Mouse (Mus musculus) thymus, adult 2 months (tissue): ENCODE data around the gene Adcy3. TPM values are rescaled to one million over a fixed set of nuclear protein-coding genes. Genes with fewer than 3 reads are reported as not detected.

Source experiments
- DNase-seq: peaks from one replicate; pipeline ENCODE4 v3.0.0; 2021
- H3K27ac ChIP-seq: fragments of 200-500 bp; 2 replicates; pipeline ENCODE4 v1.5.1; 2012; ENCODE audit warnings: low read length, control low read depth; ENCODE audit not compliant: control insufficient read depth, insufficient read depth
- H3K27me3 ChIP-seq: fragments of 200-500 bp; 2 replicates; pipeline ENCODE4 v1.6.1; 2012; ENCODE audit warnings: mild to moderate bottlenecking, low read length, moderate library complexity, mixed read lengths; ENCODE audit not compliant: control insufficient read depth, insufficient read depth
- H3K36me3 ChIP-seq: fragments of 200-500 bp; 2 replicates; pipeline ENCODE4 v1.6.1; 2012; ENCODE audit warnings: mild to moderate bottlenecking, low read length, moderate library complexity; ENCODE audit not compliant: control insufficient read depth, insufficient read depth
- H3K4me1 ChIP-seq: fragments of 200-500 bp; replicated peaks from 2 replicates; pipeline ENCODE4 v1.6.1; 2012; ENCODE audit warnings: low read length; ENCODE audit not compliant: control insufficient read depth, insufficient read depth
- H3K4me3 ChIP-seq: fragments of 200-500 bp; 2 replicates; pipeline ENCODE4 v1.5.1; 2012; ENCODE audit warnings: mild to moderate bottlenecking, low read length, control low read depth, moderate library complexity; ENCODE audit not compliant: control insufficient read depth, insufficient read depth
- CTCF ChIP-seq: fragments of 200-500 bp; IDR thresholded peaks from 2 replicates; pipeline ENCODE4 v1.5.1; 2012; ENCODE audit warnings: mild to moderate bottlenecking, control low read depth, low read length, moderate library complexity, borderline replicate concordance; ENCODE audit not compliant: control insufficient read depth, poor library complexity, insufficient read depth; ENCODE audit errors: extremely low read depth
- POLR2A ChIP-seq: fragments of 200-500 bp; IDR thresholded peaks from 2 replicates; pipeline ENCODE4 v1.6.1; 2012; ENCODE audit warnings: mild to moderate bottlenecking, low read length, control low read depth, moderate library complexity; ENCODE audit not compliant: control insufficient read depth, poor library complexity, insufficient read depth; ENCODE audit errors: extremely low read depth
- WGBS: fragments of 180-500 bp; shearing (Covaris S2); methylation state at CpG from one replicate; pipeline ENCODE4 v1.1.7; 2018; 5-methylcytosine and 5-hydroxymethylcytosine counted together
- polyA plus RNA-seq: library from polyadenylated mRNA; depleted of rRNA; stranded (reverse); fragments of >200 nt; gene quantifications from 2 replicates; pipeline ENCODE4 v1.2.3, GENCODE M21; 2012

The Adcy3 gene
- polyA plus RNA-seq, 1 experiment = 20.8 TPM

DNA sequence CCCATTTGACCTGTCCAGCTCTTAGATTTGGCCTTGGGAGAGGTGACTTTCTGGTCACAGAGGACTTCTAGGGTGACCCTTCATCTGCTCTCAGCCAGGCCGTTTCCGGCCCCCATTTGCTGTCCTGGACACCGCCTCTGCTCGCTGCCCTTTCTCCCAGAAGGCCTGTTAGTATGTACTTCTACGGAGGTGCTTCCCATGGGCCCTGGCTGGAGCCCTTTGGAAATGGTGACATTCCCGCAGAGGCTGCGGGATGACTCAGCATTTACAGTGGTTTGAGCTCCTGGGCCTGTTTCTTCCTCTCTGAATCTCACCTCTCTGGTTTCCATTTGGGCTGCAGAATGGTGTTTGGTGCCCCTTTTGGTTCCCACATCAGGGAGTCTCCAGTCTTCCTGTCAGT, 5.6 kb upstream of the Adcy3 start:
- H3K4me1 ChIP-seq = peaks cover 6% of the 10 kb centered on the region
- no peak overlapping the region for H3K4me3 ChIP-seq
- TF ChIP-seq CTCF (no peak), POLR2A (no peak)
- H3K27me3 ChIP-seq = no peaks in the 10 kb centered on the region
- no peak overlapping the region for H3K27ac ChIP-seq
- no peak for DNase-seq
- H3K36me3 ChIP-seq = no peaks in the 10 kb centered on the region
- 94% methylated on average over 7 of the region's 7 CpGs for WGBS

- TF ChIP-seq POLR2A = no peak
- no peak for TF ChIP-seq CTCF
- 46% methylated on average over 11 of the region's 11 CpGs for WGBS
- Histone ChIP-seq H3K27me3 (no peaks in the 10 kb centered on the region), H3K36me3 (no peaks in the 10 kb centered on the region), H3K4me1 (peaks cover 23% of the 10 kb centered on the region), H3K27ac (no peak overlapping the region), H3K4me3 (peak overlapping the region; percentile 67)
- peak; percentile 17 for DNase-seq
These were observed 927 bp downstream of the Adcy3 start for GRCm38 (mm10) chr12:4133847-4134212.

DNA sequence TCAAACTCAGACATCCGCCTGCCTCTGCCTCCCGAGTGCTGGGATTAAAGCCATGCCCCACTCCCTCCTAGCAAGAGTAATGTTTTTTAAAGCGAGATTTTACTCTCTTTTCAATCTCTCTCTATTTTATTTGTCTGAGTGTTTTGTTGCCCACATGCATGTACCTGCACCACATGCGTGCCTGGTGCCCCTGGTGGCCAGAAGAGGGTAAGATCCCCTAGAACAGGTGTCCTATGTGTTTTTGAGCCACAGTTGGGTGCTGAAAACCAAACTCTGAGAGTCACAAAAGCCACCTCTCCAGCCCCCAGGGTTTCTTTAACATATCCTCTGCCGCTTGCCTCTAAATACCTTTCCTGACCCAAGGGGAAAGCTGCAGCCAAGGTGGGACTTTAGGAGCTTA, 10.3 kb downstream of the Adcy3 start:
- Histone ChIP-seq H3K4me1 (peaks cover 6% of the 10 kb centered on the region), H3K27ac (no peak overlapping the region), H3K27me3 (no peaks in the 10 kb centered on the region), H3K4me3 (no peak overlapping the region), H3K36me3 (no peaks in the 10 kb centered on the region)
- TF ChIP-seq POLR2A = no peak
- no peak for TF ChIP-seq CTCF
- DNase-seq = peak; percentile 16
- 96% methylated on average over 5 of the region's 5 CpGs for WGBS

- Histone ChIP-seq H3K27ac (no peak overlapping the region), H3K27me3 (no peaks in the 10 kb centered on the region), H3K4me1 (no peaks in the 10 kb centered on the region), H3K36me3 (no peaks in the 10 kb centered on the region), H3K4me3 (no peak overlapping the region)
- TF ChIP-seq CTCF (no peak), POLR2A (no peak)
- WGBS = 96% methylated on average over 2 of the region's 2 CpGs
- no peak for DNase-seq
These were observed 18.0 kb downstream of the Adcy3 start for GRCm38 (mm10) chr12:4150936-4151335.

DNA sequence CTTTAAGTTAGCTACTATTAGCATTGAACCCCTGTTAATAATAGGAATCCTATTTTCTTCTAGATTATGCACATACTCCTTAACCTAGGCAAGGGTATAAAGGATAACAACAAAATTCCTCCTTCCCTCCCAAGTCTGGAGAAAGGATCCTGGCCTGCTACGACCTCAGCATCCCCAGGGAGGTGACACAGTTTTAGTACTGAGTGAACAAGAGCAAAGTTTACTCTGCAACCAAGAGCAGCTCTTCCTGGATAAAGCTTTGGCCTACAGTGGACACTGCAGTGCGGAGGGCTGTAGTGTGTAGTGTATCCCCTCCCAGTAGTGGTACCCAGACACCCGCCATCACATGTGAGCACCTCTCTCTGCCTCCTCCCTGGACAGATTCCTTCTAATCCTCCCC, 19.1 kb downstream of the Adcy3 start:
- no peaks in the 10 kb centered on the region for H3K36me3 ChIP-seq
- H3K27ac ChIP-seq = no peak overlapping the region
- 95% methylated on average over 3 of the region's 3 CpGs for WGBS
- no peak overlapping the region for H3K4me3 ChIP-seq
- TF ChIP-seq POLR2A = no peak
- no peak for TF ChIP-seq CTCF
- H3K27me3 ChIP-seq = no peaks in the 10 kb centered on the region
- no peak for DNase-seq
- no peaks in the 10 kb centered on the region for H3K4me1 ChIP-seq

DNA sequence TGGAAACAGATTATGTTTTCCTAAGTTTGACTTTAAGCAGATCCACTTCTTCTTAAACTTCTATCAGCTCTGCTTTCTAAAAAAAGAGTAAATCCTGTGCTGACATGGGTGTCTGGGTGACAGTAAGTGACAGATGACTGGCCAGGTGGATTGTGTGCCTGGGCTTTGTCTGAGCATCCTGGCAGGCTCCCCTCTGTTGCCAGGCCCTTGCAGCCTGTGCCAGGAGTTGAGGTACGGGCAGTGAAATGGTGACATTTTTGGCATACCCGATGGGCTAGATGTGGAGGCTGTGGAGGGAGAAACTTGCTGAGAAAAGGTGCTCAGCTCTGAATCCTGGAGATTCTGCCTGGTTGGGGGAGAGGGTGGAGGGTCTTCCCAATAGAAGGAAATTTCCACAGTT, 24.6 kb downstream of the Adcy3 start:
- Histone ChIP-seq H3K36me3 (no peaks in the 10 kb centered on the region), H3K27me3 (no peaks in the 10 kb centered on the region), H3K4me1 (no peaks in the 10 kb centered on the region), H3K27ac (peak overlapping the region; percentile 16; the same call in 1 of the 2 replicates), H3K4me3 (no peak overlapping the region)
- WGBS = 89% methylated on average over 2 of the region's 2 CpGs
- no peak for DNase-seq
- TF ChIP-seq CTCF (no peak), POLR2A (no peak)

DNA sequence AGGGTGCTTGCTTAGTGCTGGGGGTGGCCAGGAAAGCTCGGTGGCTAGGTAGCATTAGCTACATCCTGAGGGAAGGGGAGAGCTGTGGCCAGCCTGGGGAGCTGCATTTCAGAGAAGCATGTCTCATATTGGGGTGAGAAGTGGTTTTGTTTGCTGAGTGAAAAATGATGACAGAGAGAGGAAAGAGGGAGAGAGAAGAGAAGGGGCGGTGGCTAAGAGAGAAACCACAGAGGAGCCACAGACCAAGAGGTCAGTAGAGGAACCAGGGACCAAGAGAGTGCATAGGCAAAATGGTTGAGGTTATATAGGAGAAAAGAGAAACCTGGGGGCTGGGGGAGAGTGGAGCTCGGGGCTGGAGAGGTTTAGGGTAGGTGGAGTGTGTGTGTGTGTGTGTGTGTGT, 25.3 kb downstream of the Adcy3 start:
- TF ChIP-seq CTCF (no peak), POLR2A (no peak)
- no peaks in the 10 kb centered on the region for H3K4me1 ChIP-seq
- no peak overlapping the region for H3K27ac ChIP-seq
- no peaks in the 10 kb centered on the region for H3K27me3 ChIP-seq
- WGBS = 30% methylated on average over 3 of the region's 3 CpGs
- H3K36me3 ChIP-seq = no peaks in the 10 kb centered on the region
- DNase-seq = no peak
- H3K4me3 ChIP-seq = no peak overlapping the region
